Mouse (Mus musculus) midbrain, postnatal 0 days (tissue): Measurements from ENCODE around the gene Utp4. TPM values are rescaled to one million over a fixed set of nuclear protein-coding genes. Genes with fewer than 3 reads are reported as not detected.

ENCODE experiments used
- ATAC-seq: fragments of 200-750 bp; cut with Nextera tagmentation; 2 replicates; pipeline ENCODE4 v1.8.0; 2017; ENCODE audit warnings: moderate number of reproducible peaks, mild to moderate bottlenecking, moderate TSS enrichment, moderate library complexity; ENCODE audit not compliant: low FRiP score
- DNase-seq: peaks from one replicate; pipeline ENCODE4 v3.0.0-alpha.2; 2015; ENCODE audit warnings: low spot score
- H3K27ac ChIP-seq: fragments of 300-500 bp; sonication (generic); 2 replicates; pipeline ENCODE4 v1.5.1; 2014; ENCODE audit warnings: low read depth, mild to moderate bottlenecking, low read length, mixed read lengths
- H3K27me3 ChIP-seq: fragments of 300-500 bp; sonication (generic); 2 replicates; pipeline ENCODE4 v1.6.1; 2014; ENCODE audit warnings: low read length, control low read depth, mixed read lengths; ENCODE audit not compliant: insufficient read depth
- H3K36me3 ChIP-seq: fragments of 300-500 bp; sonication (generic); 2 replicates; pipeline ENCODE4 v1.6.1; 2014; ENCODE audit warnings: low read length, control low read depth, mixed read lengths; ENCODE audit not compliant: insufficient read depth
- H3K4me1 ChIP-seq: fragments of 300-500 bp; sonication (generic); 2 replicates; pipeline ENCODE4 v1.6.1; 2014; ENCODE audit warnings: mild to moderate bottlenecking, control low read depth, antibody characterized with exemption, low read length, mixed read lengths; ENCODE audit not compliant: insufficient read depth
- H3K4me2 ChIP-seq: fragments of 300-500 bp; sonication (generic); 2 replicates; pipeline ENCODE4 v1.6.1; 2014; ENCODE audit warnings: low read depth, mild to moderate bottlenecking, low read length, mixed read lengths; ENCODE audit not compliant: poor library complexity, severe bottlenecking
- H3K4me3 ChIP-seq: fragments of 300-500 bp; sonication (generic); 2 replicates; pipeline ENCODE4 v1.5.1; 2014; ENCODE audit warnings: low read depth, mild to moderate bottlenecking, low read length, moderate library complexity
- H3K9ac ChIP-seq: fragments of 300-500 bp; sonication (generic); replicated peaks from 2 replicates; pipeline ENCODE4 v1.6.1; 2014; ENCODE audit warnings: mild to moderate bottlenecking, low read length, moderate library complexity, mixed read lengths; ENCODE audit not compliant: poor library complexity, severe bottlenecking
- H3K9me3 ChIP-seq: fragments of 300-500 bp; sonication (generic); 2 replicates; pipeline ENCODE4 v1.6.1; 2016; ENCODE audit warnings: low read length, control low read depth
- CTCF ChIP-seq: IDR thresholded peaks from 2 replicates; pipeline ENCODE4 v1.5.1; 2016; ENCODE audit warnings: antibody characterized with exemption, mild to moderate bottlenecking
- WGBS: fragments of 180-500 bp; shearing (Covaris S2); extraction: QIAGEN DNeasy Blood & Tissue Kit; methylation state at CpG from one replicate; pipeline ENCODE4 v1.1.7; 2014; 5-methylcytosine and 5-hydroxymethylcytosine counted together
- polyA plus RNA-seq: library from polyadenylated mRNA; unstranded; fragments of >200 nt; fragmentation: Nextera tagmentation; extraction: Ambion mirVana; gene quantifications from 2 replicates; pipeline ENCODE4 v1.2.1, GENCODE M21; 2015
- total RNA-seq: library from RNA; depleted of rRNA; stranded (reverse); fragments of >200 nt; gene quantifications from 2 replicates; pipeline ENCODE4 v1.2.3, GENCODE M21; 2014

The Utp4 gene
- total and polyA plus RNA-seq, 2 experiments from 2014 or later = 23.7 to 28.0 TPM

DNA sequence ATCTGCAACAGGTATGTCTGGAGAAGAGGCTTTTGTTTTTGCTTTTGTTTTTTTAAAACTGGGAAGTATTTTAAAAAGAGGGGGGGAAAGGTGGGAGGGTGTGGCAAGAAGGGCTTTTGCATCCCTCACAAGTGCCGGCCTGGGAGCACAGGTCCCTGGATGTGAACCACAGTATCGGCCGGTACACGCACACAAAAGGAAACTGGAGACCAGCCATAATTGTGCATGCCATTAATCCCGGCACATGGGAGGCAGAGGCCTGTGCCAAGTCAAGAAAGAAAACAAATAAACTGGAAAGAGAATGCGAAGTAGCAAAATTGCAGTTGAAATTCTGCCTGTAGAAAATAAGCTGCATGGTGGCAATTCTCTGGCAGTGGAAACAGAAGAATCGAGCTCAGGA lies 14.9 kb downstream of the Utp4 start:
- Histone ChIP-seq H3K4me1 (no peaks in the 10 kb centered on the region), H3K9ac (no peak overlapping the region), H3K9me3 (no peaks in the 10 kb centered on the region), H3K4me2 (no peak overlapping the region), H3K36me3 (peaks cover 46% of the 10 kb centered on the region), H3K27ac (no peak overlapping the region), H3K27me3 (no peaks in the 10 kb centered on the region), H3K4me3 (no peak overlapping the region)
- ATAC-seq (no peak), DNase-seq (no peak)
- TF ChIP-seq CTCF = no peak
- 80% methylated on average over 7 of the region's 7 CpGs for WGBS

DNA sequence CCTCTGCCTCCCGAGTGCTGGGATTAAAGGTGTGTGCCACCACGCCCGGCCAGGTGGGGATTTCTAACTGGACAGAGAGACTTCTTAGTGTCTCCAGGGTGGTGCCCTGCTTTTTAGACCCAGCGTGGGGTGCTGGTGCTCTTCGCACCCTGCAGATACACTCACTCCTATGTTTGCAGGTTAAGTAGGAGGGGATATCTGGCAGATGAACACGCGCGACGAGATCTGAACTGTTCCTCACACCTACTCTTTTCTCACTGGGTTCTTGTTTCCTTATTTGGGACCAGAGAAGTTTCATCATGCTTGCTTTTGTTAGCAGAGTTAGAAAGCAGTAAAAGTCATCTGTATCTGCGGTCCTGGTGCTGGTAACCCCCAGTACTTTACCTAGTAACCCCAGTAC lies 20.2 kb downstream of the Utp4 start:
- Histone ChIP-seq H3K4me1 (no peaks in the 10 kb centered on the region), H3K9ac (no peak overlapping the region), H3K4me2 (no peak overlapping the region), H3K27me3 (no peaks in the 10 kb centered on the region), H3K27ac (no peak overlapping the region), H3K9me3 (no peaks in the 10 kb centered on the region), H3K4me3 (no peak overlapping the region), H3K36me3 (peaks cover 52% of the 10 kb centered on the region)
- TF ChIP-seq CTCF = no peak
- ATAC-seq (no peak), DNase-seq (no peak)
- WGBS = 97% methylated on average over 10 of the region's 10 CpGs

GRCm38 (mm10) chr8:106919721-106920394 lies 26.4 kb downstream of the Utp4 start:
- Histone ChIP-seq H3K27ac (no peak overlapping the region), H3K9ac (no peak overlapping the region), H3K36me3 (peaks cover 40% of the 10 kb centered on the region), H3K4me1 (no peaks in the 10 kb centered on the region), H3K4me2 (no peak overlapping the region), H3K9me3 (no peaks in the 10 kb centered on the region), H3K27me3 (no peaks in the 10 kb centered on the region), H3K4me3 (no peak overlapping the region)
- ATAC-seq (no peak), DNase-seq (no peak)
- WGBS = 94% methylated on average over 8 of the region's 8 CpGs
- TF ChIP-seq CTCF = no peak

- ATAC-seq (no peak), DNase-seq (no peak)
- Histone ChIP-seq H3K9ac (no peak overlapping the region), H3K9me3 (no peaks in the 10 kb centered on the region), H3K4me3 (no peak overlapping the region), H3K4me1 (no peaks in the 10 kb centered on the region), H3K27ac (no peak overlapping the region), H3K36me3 (peaks cover 37% of the 10 kb centered on the region), H3K4me2 (no peak overlapping the region), H3K27me3 (no peaks in the 10 kb centered on the region)
- 0 out of 2 replicates have a peak, but pooled peaks have one; percentile 14 for TF ChIP-seq CTCF
- 96% methylated on average over 5 of the region's 5 CpGs for WGBS
Observed at GRCm38 (mm10) chr8:106920395-106920741, 26.9 kb downstream of the Utp4 start.

DNA sequence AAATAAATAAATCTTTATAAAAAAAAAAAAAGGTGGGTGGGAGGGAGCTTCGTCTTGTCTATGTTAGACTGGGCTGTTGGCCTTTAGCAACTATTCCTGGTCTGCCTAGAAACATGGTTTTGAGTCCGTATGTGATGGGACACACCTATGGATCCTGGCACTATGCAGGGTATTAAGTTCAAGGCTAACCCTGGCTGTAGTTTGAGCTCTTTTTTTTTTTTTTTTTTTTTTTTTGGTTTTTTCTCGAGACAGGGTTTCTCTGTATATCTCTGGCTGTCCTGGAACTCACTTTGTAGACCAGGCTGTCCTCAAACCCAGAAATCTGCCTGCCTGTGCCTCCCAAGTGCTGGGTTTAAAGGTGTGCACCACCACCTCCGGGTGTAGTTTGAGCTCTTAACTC lies 30.6 kb downstream of the Utp4 start:
- no peak for TF ChIP-seq CTCF
- Histone ChIP-seq H3K4me2 (no peak overlapping the region), H3K36me3 (peaks cover 16% of the 10 kb centered on the region), H3K4me3 (no peak overlapping the region), H3K27me3 (no peaks in the 10 kb centered on the region), H3K4me1 (no peaks in the 10 kb centered on the region), H3K9me3 (no peaks in the 10 kb centered on the region), H3K27ac (no peak overlapping the region), H3K9ac (no peak overlapping the region)
- WGBS = 92% methylated on average over 4 of the region's 4 CpGs
- no peak for DNase-seq
- ATAC-seq = no peak

DNA sequence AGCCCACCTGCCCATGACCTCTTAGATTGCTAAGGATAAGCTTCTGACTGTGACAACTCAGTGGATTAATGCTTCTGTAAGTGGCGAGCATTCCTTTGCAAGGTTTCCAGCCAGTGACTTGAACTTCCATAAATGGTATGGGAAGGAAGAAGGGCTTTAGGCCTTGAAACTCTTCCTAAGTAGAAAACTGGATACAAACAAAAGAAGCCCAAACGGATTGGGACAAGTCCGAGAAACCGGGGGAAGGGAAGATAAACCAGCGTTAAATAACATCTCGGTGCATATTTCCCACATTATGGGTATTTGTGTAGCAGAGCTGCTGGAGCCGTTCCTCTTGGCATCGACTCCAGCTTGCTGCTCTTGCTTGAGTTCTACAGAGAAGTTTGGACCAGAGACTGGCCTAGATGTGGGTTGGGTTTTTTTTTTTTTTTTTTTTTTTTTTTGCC lies 31.5 kb downstream of the Utp4 start:
- Histone ChIP-seq H3K4me3 (no peak overlapping the region), H3K4me2 (no peak overlapping the region), H3K9ac (no peak overlapping the region), H3K4me1 (no peaks in the 10 kb centered on the region), H3K36me3 (peaks cover 10% of the 10 kb centered on the region; the same call in 1 of the 2 replicates), H3K27me3 (no peaks in the 10 kb centered on the region), H3K27ac (no peak overlapping the region), H3K9me3 (no peaks in the 10 kb centered on the region)
- ATAC-seq (no peak), DNase-seq (no peak)
- TF ChIP-seq CTCF = no peak
- 82% methylated on average over 8 of the region's 8 CpGs for WGBS
